Mouse (Mus musculus): ENCODE measurements around the gene Cox5b. TPM values are rescaled to one million over a fixed set of nuclear protein-coding genes. Genes with fewer than 3 reads are reported as not detected.

Gene Cox5b
- polyA plus RNA-seq, 1 experiment, result 160 TPM

GRCm38 (mm10) chr1:36708626-36709025 is 17.4 kb downstream of the Cox5b start:
- H3K4me1 ChIP-seq (ENCODE audit: control insufficient read depth, insufficient read depth, insufficient read length), result peaks cover 6% of the 10 kb centered on the region; the same call in 1 of the 2 replicates
- peaks cover 16% of the 10 kb centered on the region for H3K36me3 ChIP-seq (ENCODE audit: control insufficient read depth, insufficient read depth, low read length)
- no peak for DNase-seq (ENCODE audit: low read depth in 1 of 2, low spot score in 2 of 2)
- TF ChIP-seq CTCF (IDR thresholded peaks at IDR 0.05; ENCODE audit: extremely low read depth, insufficient read depth, insufficient read length, insufficient replicate concordance), result no peak
- no peak for TF ChIP-seq POLR2A (IDR thresholded peaks at IDR 0.05; ENCODE audit: low read depth, low read length)
- no peak overlapping the region for H3K4me3 ChIP-seq (ENCODE audit: extremely low read depth, insufficient read depth, insufficient read length)
- 91% methylated on average over 1 of the region's 1 CpGs for WGBS
- no peak overlapping the region for H3K27ac ChIP-seq (ENCODE audit: insufficient read depth, low read length)
- no peaks in the 10 kb centered on the region for H3K27me3 ChIP-seq (ENCODE audit: control insufficient read depth, insufficient read depth, low read length)

DNA sequence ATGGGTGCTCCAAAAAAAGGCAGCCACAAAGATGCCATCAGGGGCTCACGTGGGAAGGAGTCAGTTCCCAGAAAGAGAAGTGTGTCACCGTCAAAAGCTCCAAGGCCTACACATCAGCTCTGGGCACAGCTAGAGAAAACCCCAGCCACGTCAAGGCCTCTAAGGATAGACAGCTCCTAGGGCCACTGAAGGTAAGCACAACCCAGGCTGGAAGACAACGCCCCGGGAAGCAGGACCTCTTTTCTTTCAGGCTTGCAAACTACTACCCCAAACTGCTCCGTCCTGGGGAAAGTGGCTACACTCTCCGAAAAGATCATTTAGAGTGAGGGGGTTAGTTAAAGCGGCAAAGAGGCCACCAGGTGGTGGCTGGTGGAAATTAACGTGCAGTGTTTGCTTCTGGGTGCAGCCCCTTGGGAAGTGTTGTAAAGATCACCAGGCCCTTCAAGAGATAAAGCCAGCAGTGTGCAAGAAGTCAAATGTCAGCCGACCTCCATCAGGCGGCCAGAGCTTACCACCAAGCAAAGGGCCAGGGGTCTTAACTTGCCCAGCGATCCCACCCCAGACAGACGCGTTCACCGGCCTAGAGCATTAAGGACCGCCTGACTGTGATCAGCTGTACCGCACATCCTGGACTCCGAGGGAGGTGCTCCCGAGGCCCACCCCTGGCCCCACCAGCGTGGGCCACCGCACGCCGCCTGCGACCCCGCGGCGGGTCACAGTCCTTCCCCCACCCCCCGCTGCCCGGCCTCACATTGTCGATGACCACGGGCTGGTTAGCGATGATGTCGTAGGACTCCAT is 18.0 kb downstream of the Cox5b start:
- Histone ChIP-seq H3K27me3 (ENCODE audit: control insufficient read depth, insufficient read depth, low read length) (no peaks in the 10 kb centered on the region), H3K36me3 (ENCODE audit: control insufficient read depth, insufficient read depth, low read length) (peaks cover 13% of the 10 kb centered on the region; the same call in 1 of the 2 replicates), H3K4me1 (ENCODE audit: control insufficient read depth, insufficient read depth, insufficient read length) (peaks cover 6% of the 10 kb centered on the region; the same call in 1 of the 2 replicates), H3K4me3 (ENCODE audit: extremely low read depth, insufficient read depth, insufficient read length) (peak overlapping the region; percentile 93), H3K27ac (ENCODE audit: insufficient read depth, low read length) (peak overlapping the region; percentile 81)
- TF ChIP-seq POLR2A (IDR thresholded peaks at IDR 0.05; ENCODE audit: low read depth, low read length) (no peak), CTCF (IDR thresholded peaks at IDR 0.05; ENCODE audit: extremely low read depth, insufficient read depth, insufficient read length, insufficient replicate concordance) (peak; percentile 6; the same call in 1 of the 2 replicates)
- 2% methylated on average over 33 of the region's 33 CpGs for WGBS
- DNase-seq (ENCODE audit: low read depth in 1 of 2, low spot score in 2 of 2), result peak; percentile 36 to 39

DNA sequence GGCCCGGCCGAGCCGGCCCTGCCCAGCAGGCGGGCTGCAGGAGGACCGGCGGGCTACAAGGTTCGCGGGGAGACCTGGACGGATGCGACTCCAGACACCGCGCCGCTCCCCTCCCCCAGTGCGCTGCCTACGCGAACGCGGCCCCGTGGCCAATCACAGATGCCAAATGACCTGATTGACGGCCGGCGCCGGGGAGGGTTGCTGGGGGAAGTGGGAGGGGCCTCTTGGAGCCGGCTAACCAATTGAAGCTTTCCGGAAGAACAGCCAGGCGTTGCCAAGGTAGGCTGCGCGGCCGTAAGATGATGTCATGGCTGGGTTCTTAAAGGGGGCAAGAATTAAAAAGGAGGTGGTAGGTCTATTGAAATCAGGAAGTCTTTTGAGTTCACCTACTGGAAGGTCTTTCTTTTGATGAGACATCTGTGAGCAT is 18.6 kb downstream of the Cox5b start, which contains the start of gene 4933424G06Rik:
4933424G06Rik (plus strand) TSS at position 296 of the 427 bp plus-strand sequence.
- under 1% methylated on average over 29 of the region's 29 CpGs for WGBS
- TF ChIP-seq CTCF (IDR thresholded peaks at IDR 0.05; ENCODE audit: extremely low read depth, insufficient read depth, insufficient read length, insufficient replicate concordance), result no peak
- peak; percentile 68; the same call in 1 of the 2 replicates for TF ChIP-seq POLR2A (IDR thresholded peaks at IDR 0.05; ENCODE audit: low read depth, low read length)
- Histone ChIP-seq H3K27ac (ENCODE audit: insufficient read depth, low read length) (peak within 1 kb of the TSS; percentile 81), H3K36me3 (ENCODE audit: control insufficient read depth, insufficient read depth, low read length) (peaks cover 8% of the 10 kb centered on the region; the same call in 1 of the 2 replicates), H3K27me3 (ENCODE audit: control insufficient read depth, insufficient read depth, low read length) (no peaks in the 10 kb centered on the region), H3K4me1 (ENCODE audit: control insufficient read depth, insufficient read depth, insufficient read length) (peaks cover 6% of the 10 kb centered on the region; the same call in 1 of the 2 replicates), H3K4me3 (ENCODE audit: extremely low read depth, insufficient read depth, insufficient read length) (peak within 1 kb of the TSS; percentile 93)
- peak; percentile 95 to 98 for DNase-seq (ENCODE audit: low read depth in 1 of 2, low spot score in 2 of 2)

- Histone ChIP-seq H3K27me3 (ENCODE audit: control insufficient read depth, insufficient read depth, low read length) (no peaks in the 10 kb centered on the region), H3K4me1 (ENCODE audit: control insufficient read depth, insufficient read depth, insufficient read length) (peaks cover 6% of the 10 kb centered on the region; the same call in 1 of the 2 replicates), H3K36me3 (ENCODE audit: control insufficient read depth, insufficient read depth, low read length) (no peaks in the 10 kb centered on the region; the same call in 1 of the 2 replicates), H3K4me3 (ENCODE audit: extremely low read depth, insufficient read depth, insufficient read length) (no peak overlapping the region), H3K27ac (ENCODE audit: insufficient read depth, low read length) (no peak overlapping the region)
- no peak for TF ChIP-seq POLR2A (IDR thresholded peaks at IDR 0.05; ENCODE audit: low read depth, low read length)
- no peak for TF ChIP-seq CTCF (IDR thresholded peaks at IDR 0.05; ENCODE audit: extremely low read depth, insufficient read depth, insufficient read length, insufficient replicate concordance)
- WGBS, result 89% methylated on average over 2 of the region's 2 CpGs
- no peak for DNase-seq (ENCODE audit: low read depth in 1 of 2, low spot score in 2 of 2)
Observed at GRCm38 (mm10) chr1:36711104-36711503, 19.9 kb downstream of the Cox5b start.

GRCm38 (mm10) chr1:36714311-36714710 is 23.1 kb downstream of the Cox5b start, which contains the start of gene Actr1b:
Actr1b (minus strand) TSS chr1:36714422.
- H3K4me1 ChIP-seq (ENCODE audit: control insufficient read depth, insufficient read depth, insufficient read length), result no peaks in the 10 kb centered on the region; the same call in 1 of the 2 replicates
- H3K36me3 ChIP-seq (ENCODE audit: control insufficient read depth, insufficient read depth, low read length), result no peaks in the 10 kb centered on the region
- 80% methylated on average over 5 of the region's 5 CpGs for WGBS
- H3K27ac ChIP-seq (ENCODE audit: insufficient read depth, low read length), result no peak within 1 kb of the TSS
- no peak for DNase-seq (ENCODE audit: low read depth in 1 of 2, low spot score in 2 of 2)
- no peaks in the 10 kb centered on the region for H3K27me3 ChIP-seq (ENCODE audit: control insufficient read depth, insufficient read depth, low read length)
- H3K4me3 ChIP-seq (ENCODE audit: extremely low read depth, insufficient read depth, insufficient read length), result no peak within 1 kb of the TSS
- TF ChIP-seq POLR2A (IDR thresholded peaks at IDR 0.05; ENCODE audit: low read depth, low read length), result no peak
- TF ChIP-seq CTCF (IDR thresholded peaks at IDR 0.05; ENCODE audit: extremely low read depth, insufficient read depth, insufficient read length, insufficient replicate concordance), result no peak

DNA sequence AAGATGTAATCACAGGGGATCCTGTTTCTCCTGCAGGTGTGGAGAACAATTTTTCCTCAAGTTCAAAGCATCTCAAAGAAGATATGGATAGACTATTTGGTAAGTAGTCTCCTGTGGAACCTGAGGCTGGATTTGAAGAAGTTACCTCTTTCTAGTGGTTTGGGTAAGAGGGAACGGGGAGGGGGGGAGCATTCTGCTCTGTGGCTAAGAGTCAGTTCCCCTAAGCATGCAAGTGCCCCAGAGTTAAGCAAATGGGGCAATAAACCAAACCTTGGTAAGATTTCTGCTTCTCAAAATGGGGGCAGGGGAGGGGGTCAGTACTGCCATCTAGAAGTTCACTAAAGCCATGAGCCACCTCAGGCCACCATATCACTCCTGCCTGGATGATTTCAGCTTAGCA is 27.5 kb downstream of the Cox5b start:
- TF ChIP-seq CTCF (IDR thresholded peaks at IDR 0.05; ENCODE audit: extremely low read depth, insufficient read depth, insufficient read length, insufficient replicate concordance) (no peak), POLR2A (IDR thresholded peaks at IDR 0.05; ENCODE audit: low read depth, low read length) (no peak)
- 21% methylated on average over 1 of the region's 1 CpGs for WGBS

More for the DNA sequence above, 27.5 kb downstream of the Cox5b start:
- Histone ChIP-seq H3K27me3 (ENCODE audit: control insufficient read depth, insufficient read depth, low read length) (no peaks in the 10 kb centered on the region), H3K36me3 (ENCODE audit: control insufficient read depth, insufficient read depth, low read length) (no peaks in the 10 kb centered on the region), H3K4me1 (ENCODE audit: control insufficient read depth, insufficient read depth, insufficient read length) (peaks cover 3% of the 10 kb centered on the region; the same call in 1 of the 2 replicates), H3K4me3 (ENCODE audit: extremely low read depth, insufficient read depth, insufficient read length) (no peak overlapping the region), H3K27ac (ENCODE audit: insufficient read depth, low read length) (no peak overlapping the region)
- DNase-seq (ENCODE audit: low read depth in 1 of 2, low spot score in 2 of 2), result no peak
